Mouse (Mus musculus) central nervous system, embryonic 18 days (tissue): ENCODE data around the gene Tff2. TPM values are rescaled to one million over a fixed set of nuclear protein-coding genes. Genes with fewer than 3 reads are reported as not detected.

ENCODE experiments used
- polyA plus RNA-seq: library from polyadenylated mRNA; depleted of rRNA; stranded (reverse); fragments of >200 nt; gene quantifications from 2 replicates; pipeline ENCODE4 v1.2.3, GENCODE M21; 2012; rRNA removed

The Tff2 gene
- not detected in 2 replicates for polyA plus RNA-seq

GRCm38 (mm10) chr17:31144040-31145037, at the start of gene Tff2:
Gene Tff2, minus strand, starts transcription at chr17:31144282.

GRCm38 (mm10) chr17:31165127-31165526, 21.0 kb upstream of the Tff2 start, which contains the start of gene Tff1:
Gene Tff1, minus strand, starts transcription at chr17:31165277.

GRCm38 (mm10) chr17:31129452-31129851, 14.6 kb downstream of the Tff2 start, which contains the start of gene Tff3:
Gene Tff3, minus strand, starts transcription at chr17:31129646.

Other genes with a start within 250 kb of the Tff2 start
- gene Glp1r, start 242.5 kb downstream of the Tff2 start, polyA plus RNA-seq, result 0.47 and 0.49 TPM in 2 replicates
- gene Umodl1, start 189.6 kb downstream of the Tff2 start, polyA plus RNA-seq, result 0.06 and 0.07 TPM in 2 replicates
- gene Abcg1, start 86.6 kb downstream of the Tff2 start, polyA plus RNA-seq, result 7.4 and 10.2 TPM in 2 replicates
- 0.33 TPM in 1 of 2 replicates, not detected in the other for gene Tff3, start 14.6 kb downstream of the Tff2 start, polyA plus RNA-seq
- gene Tff1, start 21.0 kb upstream of the Tff2 start, polyA plus RNA-seq, result not detected in 2 replicates
- 0.04 and 0.05 TPM in 2 replicates for gene Tmprss3, start 54.7 kb upstream of the Tff2 start, polyA plus RNA-seq
- not detected in 2 replicates for gene Ubash3a, start 63.6 kb upstream of the Tff2 start, polyA plus RNA-seq
- gene Rsph1, start 133.1 kb upstream of the Tff2 start, polyA plus RNA-seq, result 2.3 and 2.7 TPM in 2 replicates
- 18.9 and 20.4 TPM in 2 replicates for gene Slc37a1, start 142.5 kb upstream of the Tff2 start, polyA plus RNA-seq
- 68.8 and 71.7 TPM in 2 replicates for gene Pde9a, start 241.9 kb upstream of the Tff2 start, polyA plus RNA-seq